Mouse (Mus musculus) lung, postnatal 0 days (tissue): ENCODE results near the gene Ksr2.

Source experiments
- CTCF ChIP-seq: IDR thresholded peaks from 2 replicates; pipeline ENCODE4 v1.5.1; 2016; ENCODE audit warnings: antibody characterized with exemption, mild to moderate bottlenecking
- EP300 ChIP-seq: IDR thresholded peaks from 2 replicates; pipeline ENCODE4 v1.6.1; 2016; ENCODE audit warnings: antibody characterized with exemption, mild to moderate bottlenecking, control low read depth

- TF ChIP-seq CTCF (no peak), EP300 (no peak)
These were observed 206.5 kb downstream of the Ksr2 start for GRCm38 (mm10) chr5:117620292-117620691.
